Mouse (Mus musculus) liver, embryonic 18 days (tissue): ENCODE results near the gene Rnf148. TPM values are rescaled to one million over a fixed set of nuclear protein-coding genes. Genes with fewer than 3 reads are reported as not detected.

Experiments used
- polyA plus RNA-seq: library from polyadenylated mRNA; depleted of rRNA; stranded (reverse); fragments of >200 nt; gene quantifications from 2 replicates; pipeline ENCODE4 v1.2.3, GENCODE M21; 2012; rRNA removed

The Rnf148 gene
- not detected in 2 replicates for polyA plus RNA-seq

GRCm38 (mm10) chr6:23655036-23655435 is at the start of gene Rnf148:
TSS of gene Rnf148 (minus strand) at chr6:23655136.

DNA sequence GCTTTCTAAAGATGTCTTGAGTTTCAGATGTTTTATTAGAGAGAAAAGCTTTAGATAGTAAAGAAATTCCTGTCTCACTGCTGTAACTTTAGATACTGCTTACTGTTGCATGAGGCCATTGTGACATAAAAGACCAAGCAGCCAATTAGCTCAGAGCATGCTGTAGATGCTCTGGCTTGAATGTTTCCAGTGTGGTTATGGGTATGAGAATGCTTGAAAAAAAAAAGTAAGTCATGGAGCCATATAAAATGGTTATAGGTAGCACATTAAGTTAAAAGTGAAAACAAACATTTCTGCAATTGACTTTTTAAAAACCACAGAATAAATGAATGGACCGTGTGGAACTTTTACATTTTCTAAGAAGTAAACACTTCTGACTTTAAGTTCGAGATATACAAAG is 4.7 kb downstream of the Rnf148 start, which contains the start of gene Rnf133:
TSS of gene Rnf133 (minus strand) at position 101 of the 400 bp plus-strand sequence.

Other genes starting within 250 kb of the Rnf148 start
- gene Rnf133, start 4.8 kb downstream of the Rnf148 start, polyA plus RNA-seq, result not detected in 2 replicates
- gene Cadps2, start 184.3 kb upstream of the Rnf148 start, polyA plus RNA-seq, result 0.16 and 0.24 TPM in 2 replicates